Mouse (Mus musculus) kidney, embryonic 15.5 days (tissue): ENCODE data around the gene Nxnl1. TPM values are rescaled to one million over a fixed set of nuclear protein-coding genes. Genes with fewer than 3 reads are reported as not detected.

ENCODE experiments used
- ATAC-seq: fragments of 200-750 bp; cut with Nextera tagmentation; replicated peaks from 2 replicates; pipeline ENCODE4 v1.8.0; 2017; ENCODE audit warnings: moderate TSS enrichment; ENCODE audit not compliant: low FRiP score
- H3K27ac ChIP-seq: fragments of 300-500 bp; sonication (generic); 2 replicates; pipeline ENCODE4 v1.5.1; 2015; ENCODE audit warnings: mild to moderate bottlenecking, inconsistent platforms
- H3K27me3 ChIP-seq: fragments of 300-500 bp; sonication (generic); 2 replicates; pipeline ENCODE4 v1.6.1; 2015; ENCODE audit warnings: inconsistent platforms
- H3K36me3 ChIP-seq: fragments of 300-500 bp; sonication (generic); 2 replicates; pipeline ENCODE4 v1.6.1; 2015; ENCODE audit warnings: inconsistent platforms
- H3K4me1 ChIP-seq: fragments of 300-500 bp; sonication (generic); 2 replicates; pipeline ENCODE4 v1.6.1; 2015; ENCODE audit warnings: inconsistent platforms
- H3K4me2 ChIP-seq: fragments of 300-500 bp; sonication (generic); 2 replicates; pipeline ENCODE4 v1.6.1; 2015; ENCODE audit warnings: moderate library complexity, mild to moderate bottlenecking, inconsistent platforms
- H3K4me3 ChIP-seq: fragments of 300-500 bp; sonication (generic); replicated peaks from 2 replicates; pipeline ENCODE4 v1.5.1; 2015; ENCODE audit warnings: mild to moderate bottlenecking, inconsistent platforms
- H3K9ac ChIP-seq: fragments of 300-500 bp; sonication (generic); 2 replicates; pipeline ENCODE4 v1.6.1; 2015; ENCODE audit warnings: mild to moderate bottlenecking, inconsistent platforms
- H3K9me3 ChIP-seq: fragments of 300-500 bp; sonication (generic); replicated peaks from 2 replicates; pipeline ENCODE4 v1.6.1; 2016; ENCODE audit warnings: inconsistent platforms
- WGBS: fragments of 180-500 bp; shearing (Covaris S2); methylation state at CpG from one replicate; pipeline ENCODE4 v1.1.7; 2015; ENCODE audit warnings: mixed read lengths; 5-methylcytosine and 5-hydroxymethylcytosine counted together
- polyA plus RNA-seq: library from polyadenylated mRNA; unstranded; fragments of >200 nt; fragmentation: Nextera tagmentation; extraction: Ambion mirVana; gene quantifications from 2 replicates; pipeline ENCODE4 v1.2.1, GENCODE M21; 2015

Gene Nxnl1
- polyA plus RNA-seq, 1 experiment from 2014 or later = 0.18 TPM

DNA sequence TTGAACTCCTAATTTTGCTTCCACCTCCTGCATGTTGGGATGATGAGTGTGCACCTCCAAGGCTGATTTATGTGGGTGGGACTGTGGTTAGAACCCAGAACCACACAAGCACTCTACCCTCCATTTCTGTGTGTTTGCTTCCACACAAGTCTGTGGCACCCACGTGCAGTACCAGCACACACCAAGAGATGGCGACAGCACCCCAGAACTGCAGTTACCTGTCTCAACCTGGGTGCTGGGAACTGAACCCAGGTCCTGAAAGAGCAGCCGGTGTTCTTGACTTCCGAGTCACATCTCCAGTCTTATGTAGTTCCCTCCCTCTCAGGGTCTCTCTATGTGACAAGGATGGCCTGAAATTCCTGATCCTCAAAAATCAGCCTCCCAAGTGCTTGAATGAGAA, 2.4 kb downstream of the Nxnl1 start:
- Histone ChIP-seq H3K27me3 (peaks cover 42% of the 10 kb centered on the region), H3K36me3 (no peaks in the 10 kb centered on the region)
- ATAC-seq = no peak

DNA sequence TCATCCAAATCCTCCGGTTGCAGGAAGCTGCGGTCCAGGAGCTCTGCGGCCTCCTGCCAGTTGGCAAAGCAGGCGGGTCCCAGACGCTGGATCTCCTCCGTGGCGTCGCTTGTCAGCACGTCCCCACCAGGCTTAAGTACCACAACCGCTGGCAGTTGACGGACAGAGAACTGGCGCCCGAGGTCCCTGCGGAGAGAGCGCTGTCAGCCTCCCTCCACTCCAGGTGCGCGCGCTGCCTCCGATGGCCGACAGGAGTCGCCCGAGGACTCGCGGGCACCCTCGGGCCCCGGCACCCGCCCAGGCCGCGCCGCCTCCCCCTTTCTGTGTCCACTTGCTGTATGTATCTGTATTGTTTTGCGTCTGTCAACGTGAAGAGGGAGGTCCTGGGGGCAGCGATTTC, 3.6 kb downstream of the Nxnl1 start:
- H3K4me2 ChIP-seq = peak overlapping the region; percentile 52
- peak overlapping the region; percentile 18 for H3K4me3 ChIP-seq
- WGBS = 1% methylated on average over 33 of the region's 33 CpGs
- peaks cover 54% of the 10 kb centered on the region for H3K27me3 ChIP-seq
- ATAC-seq = 0 out of 2 replicates have a peak, but pooled peaks have one; percentile 23
- H3K9me3 ChIP-seq = peaks cover 5% of the 10 kb centered on the region
- H3K9ac ChIP-seq = no peak overlapping the region
- peaks cover 27% of the 10 kb centered on the region for H3K4me1 ChIP-seq
- H3K27ac ChIP-seq = no peak overlapping the region
- H3K36me3 ChIP-seq = no peaks in the 10 kb centered on the region

More for the DNA sequence above, 2.4 kb downstream of the Nxnl1 start:
- Histone ChIP-seq H3K9me3 (peaks cover 5% of the 10 kb centered on the region), H3K4me3 (no peak overlapping the region), H3K4me1 (peaks cover 29% of the 10 kb centered on the region), H3K27ac (no peak overlapping the region), H3K4me2 (no peak overlapping the region), H3K9ac (no peak overlapping the region)
- 91% methylated on average over 4 of the region's 4 CpGs for WGBS

DNA sequence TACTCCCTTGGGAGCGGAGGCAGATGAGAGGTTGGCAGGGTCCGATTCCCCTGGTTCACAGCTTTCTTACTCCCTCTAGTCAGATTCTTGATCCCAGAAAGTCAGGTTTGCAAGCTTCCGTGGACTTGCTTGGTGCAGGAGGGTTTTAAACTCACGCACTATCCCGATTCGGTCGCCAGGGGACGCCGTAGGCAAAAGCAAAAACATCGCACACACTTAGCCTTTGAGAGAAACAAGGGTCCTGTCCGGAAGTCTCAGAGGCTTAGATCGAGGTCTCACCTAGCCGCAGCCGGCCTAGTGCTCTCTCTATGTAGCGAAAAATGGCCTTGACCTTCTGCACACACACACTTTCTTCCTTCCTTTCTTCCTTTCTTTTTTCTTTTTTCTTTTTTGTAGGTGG, 5.0 kb downstream of the Nxnl1 start:
- no peak overlapping the region for H3K27ac ChIP-seq
- peaks cover 67% of the 10 kb centered on the region for H3K27me3 ChIP-seq
- H3K4me2 ChIP-seq = no peak overlapping the region
- H3K4me1 ChIP-seq = peaks cover 25% of the 10 kb centered on the region
- no peak overlapping the region for H3K9ac ChIP-seq
- ATAC-seq = no peak
- WGBS = 3% methylated on average over 15 of the region's 15 CpGs
- no peaks in the 10 kb centered on the region for H3K36me3 ChIP-seq
- no peak overlapping the region for H3K4me3 ChIP-seq
- H3K9me3 ChIP-seq = peaks cover 5% of the 10 kb centered on the region

DNA sequence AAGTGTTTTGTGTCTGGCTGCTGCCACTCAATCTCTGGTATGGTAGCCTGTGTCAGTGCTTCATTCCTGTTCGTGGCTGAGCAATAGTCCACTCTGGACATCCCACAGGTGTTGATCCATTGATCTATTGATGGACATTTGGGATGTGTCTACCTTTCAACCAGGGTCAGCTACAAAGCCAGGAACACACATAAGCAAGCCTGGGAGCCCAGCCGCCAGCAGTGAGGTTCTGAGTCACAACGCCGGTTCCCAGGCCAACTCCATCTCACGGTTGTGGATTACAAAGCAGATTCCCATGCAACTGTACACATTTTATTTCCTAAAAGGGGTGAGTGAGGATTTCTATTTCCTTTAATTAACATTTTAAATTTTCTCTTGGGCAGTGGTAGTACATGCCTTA, 5.6 kb downstream of the Nxnl1 start:
- peaks cover 25% of the 10 kb centered on the region for H3K4me1 ChIP-seq
- ATAC-seq = no peak
- no peak overlapping the region for H3K9ac ChIP-seq
- no peak overlapping the region for H3K27ac ChIP-seq
- 84% methylated on average over 5 of the region's 5 CpGs for WGBS
- peaks cover 71% of the 10 kb centered on the region for H3K27me3 ChIP-seq
- H3K36me3 ChIP-seq = no peaks in the 10 kb centered on the region
- H3K4me3 ChIP-seq = no peak overlapping the region
- no peak overlapping the region for H3K4me2 ChIP-seq
- H3K9me3 ChIP-seq = peaks cover 5% of the 10 kb centered on the region

DNA sequence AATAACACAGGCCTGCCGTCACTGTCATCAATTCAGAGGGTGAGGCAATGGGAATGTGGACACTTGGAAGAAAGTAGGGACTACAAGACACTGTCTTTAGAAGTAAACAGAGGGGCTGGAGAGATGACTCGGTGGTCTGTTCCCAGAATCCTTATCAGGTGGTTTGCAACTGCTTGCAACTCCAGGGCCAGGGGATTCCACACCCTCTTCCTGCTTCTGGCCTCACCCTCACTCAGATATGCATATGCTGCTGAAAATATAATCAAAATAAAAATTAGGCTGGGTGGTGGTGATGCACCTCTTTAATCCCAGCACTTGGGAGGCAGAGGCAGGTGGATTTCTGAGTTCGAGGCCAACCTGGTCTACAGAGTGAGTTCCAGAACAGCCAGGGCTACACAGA, 6.3 kb downstream of the Nxnl1 start:
- Histone ChIP-seq H3K4me2 (no peak overlapping the region), H3K36me3 (no peaks in the 10 kb centered on the region), H3K27ac (no peak overlapping the region), H3K9me3 (peaks cover 5% of the 10 kb centered on the region), H3K4me1 (peaks cover 25% of the 10 kb centered on the region), H3K9ac (no peak overlapping the region), H3K27me3 (peaks cover 71% of the 10 kb centered on the region), H3K4me3 (no peak overlapping the region)
- WGBS = 73% methylated on average over 3 of the region's 3 CpGs
- no peak for ATAC-seq

DNA sequence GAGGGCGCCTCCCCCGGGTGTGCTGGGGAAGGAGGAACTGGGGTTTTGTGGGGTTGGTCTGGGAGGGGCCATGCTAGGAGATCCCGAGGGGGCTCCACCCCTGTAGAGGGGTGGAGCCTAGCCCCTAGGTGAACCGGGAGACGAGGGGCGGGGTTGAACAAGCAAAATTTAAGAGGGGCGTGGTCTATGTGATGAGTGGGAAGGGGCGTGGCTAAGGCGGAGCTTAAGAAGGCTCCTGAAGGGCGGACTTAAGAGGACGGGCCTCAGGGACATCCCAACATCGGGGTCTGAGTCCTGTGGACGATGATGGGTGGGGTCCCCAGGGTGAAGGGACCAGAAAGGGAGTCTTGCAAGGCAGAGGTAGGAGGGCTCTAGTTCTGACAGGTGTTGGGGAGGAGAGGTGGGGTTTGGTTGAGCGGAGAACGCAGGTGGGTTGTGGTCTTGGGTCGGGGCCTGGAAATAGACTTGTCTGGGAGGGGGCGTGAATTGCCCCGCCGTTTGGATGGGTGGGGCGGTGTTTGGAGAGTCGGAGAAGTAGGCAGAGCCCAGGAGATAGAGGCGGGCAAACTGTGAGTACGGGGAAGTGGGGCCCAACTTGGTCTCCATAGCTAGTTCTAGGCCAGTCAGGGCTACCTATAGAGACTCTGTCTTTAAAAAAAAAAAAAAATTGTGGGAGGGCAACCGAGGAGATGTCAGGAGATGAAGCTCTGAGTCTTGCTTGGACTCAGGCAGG, 7.3 kb downstream of the Nxnl1 start:
- no peak overlapping the region for H3K27ac ChIP-seq
- peaks cover 32% of the 10 kb centered on the region for H3K4me1 ChIP-seq
- peak overlapping the region; percentile 50 for H3K9ac ChIP-seq
- peaks cover 71% of the 10 kb centered on the region for H3K27me3 ChIP-seq
- peak overlapping the region; percentile 88 for H3K4me2 ChIP-seq
- peak; percentile 77 for ATAC-seq
- peaks cover 1% of the 10 kb centered on the region; the same call in 1 of the 2 replicates for H3K9me3 ChIP-seq
- no peaks in the 10 kb centered on the region for H3K36me3 ChIP-seq
- peak overlapping the region; percentile 54 for H3K4me3 ChIP-seq
- WGBS = 1% methylated on average over 24 of the region's 24 CpGs

DNA sequence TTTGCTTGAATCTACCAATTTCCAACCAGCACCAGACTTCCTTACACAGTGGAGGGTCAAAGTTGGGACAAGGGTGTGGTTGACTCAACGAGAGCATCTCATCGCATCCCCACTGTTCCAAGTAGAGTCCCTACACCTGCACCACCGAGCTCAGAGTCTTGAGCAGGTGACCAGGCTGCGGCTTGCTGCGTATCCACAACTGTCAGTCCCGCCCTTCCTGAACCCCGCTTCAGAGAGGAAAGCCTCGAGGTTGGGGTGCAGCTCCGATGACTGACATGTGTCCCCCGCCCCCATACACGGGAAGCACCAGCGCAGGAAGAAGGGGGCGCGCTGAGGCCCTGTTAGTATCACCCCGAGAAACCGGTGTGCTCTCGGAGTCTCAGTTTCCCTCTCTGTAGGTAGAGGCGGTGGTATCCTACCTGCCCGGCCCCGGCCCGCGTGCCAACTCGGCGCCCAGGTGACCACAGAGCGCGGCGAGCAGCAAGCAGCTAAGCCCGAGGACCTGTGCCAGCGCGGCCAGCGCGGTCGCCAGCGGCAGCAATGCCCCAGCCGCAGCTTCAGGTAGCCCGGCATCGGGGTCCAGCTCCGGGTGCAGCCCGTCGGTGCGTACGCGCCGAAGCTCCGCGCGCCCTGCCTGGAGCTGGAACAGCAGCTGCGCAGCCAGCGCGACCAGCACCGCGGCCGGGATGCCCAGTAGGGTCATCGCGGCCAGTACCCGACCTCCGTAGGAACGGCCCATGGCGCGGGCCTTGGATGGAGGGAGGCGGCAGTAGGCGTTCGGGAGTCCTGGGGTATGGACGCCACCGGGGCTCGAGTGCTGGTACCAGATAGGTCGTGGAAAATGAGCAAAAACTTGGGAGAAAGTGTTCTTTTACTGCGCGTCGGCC, 8.1 kb downstream of the Nxnl1 start, which contains the start of gene Tmem221:
TSS of gene Tmem221 (minus strand) at position 801 of the 887 bp plus-strand sequence.
- WGBS = 3% methylated on average over 70 of the region's 70 CpGs
- peaks cover 37% of the 10 kb centered on the region for H3K4me1 ChIP-seq
- H3K27ac ChIP-seq = no peak within 1 kb of the TSS
- peak within 1 kb of the TSS; percentile 54 for H3K4me3 ChIP-seq
- H3K27me3 ChIP-seq = peaks cover 70% of the 10 kb centered on the region
- H3K36me3 ChIP-seq = no peaks in the 10 kb centered on the region
- H3K4me2 ChIP-seq = peak within 1 kb of the TSS; percentile 88
- peak within 1 kb of the TSS; percentile 50 for H3K9ac ChIP-seq
- no peaks in the 10 kb centered on the region for H3K9me3 ChIP-seq
- ATAC-seq = peak; percentile 27

DNA sequence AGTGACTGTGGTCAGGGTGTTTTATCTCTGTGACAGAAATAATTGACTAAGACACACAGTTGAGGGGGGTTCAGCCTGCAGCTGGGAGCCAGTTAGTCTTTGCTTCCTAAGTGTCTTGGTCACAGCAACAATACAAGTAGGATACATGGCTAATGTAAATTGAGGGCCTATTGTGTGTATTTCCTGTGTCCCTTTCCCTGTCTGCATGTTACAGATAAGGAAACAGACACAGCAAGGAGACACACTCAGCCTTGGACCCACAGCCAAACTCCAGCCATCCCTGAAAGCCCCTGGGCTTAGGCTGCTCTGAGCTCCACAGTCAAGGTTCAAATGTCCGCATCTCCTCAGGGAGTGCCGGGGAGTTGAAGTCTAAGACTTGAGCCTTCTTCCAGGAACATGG, 11.8 kb downstream of the Nxnl1 start:
- no peak overlapping the region; the same call in 1 of the 2 replicates for H3K27ac ChIP-seq
- no peak overlapping the region for H3K4me3 ChIP-seq
- no peak overlapping the region for H3K9ac ChIP-seq
- 85% methylated on average over 2 of the region's 2 CpGs for WGBS
- no peaks in the 10 kb centered on the region for H3K9me3 ChIP-seq
- ATAC-seq = no peak
- H3K4me2 ChIP-seq = no peak overlapping the region
- peaks cover 43% of the 10 kb centered on the region for H3K4me1 ChIP-seq
- peaks cover 36% of the 10 kb centered on the region for H3K27me3 ChIP-seq
- H3K36me3 ChIP-seq = no peaks in the 10 kb centered on the region

DNA sequence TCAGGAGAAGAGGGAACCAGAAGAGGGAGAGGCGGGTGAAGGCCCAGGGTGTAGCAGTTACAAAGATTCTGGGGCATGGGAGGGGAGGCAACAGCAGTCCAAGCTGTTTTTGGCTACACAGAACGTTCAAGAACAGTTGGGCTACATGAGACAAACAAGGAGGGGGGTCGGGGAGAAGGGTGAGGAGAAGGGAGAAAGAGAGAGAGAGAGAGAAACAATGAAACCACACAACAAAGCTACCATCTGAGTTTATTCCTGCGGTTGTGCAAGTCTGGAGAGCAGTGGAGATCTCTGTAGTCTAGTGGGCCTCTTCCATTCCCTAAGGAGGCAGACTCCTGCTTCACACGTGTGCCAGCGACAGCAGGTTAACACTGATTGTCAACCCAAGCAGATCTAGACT, 12.4 kb downstream of the Nxnl1 start:
- Histone ChIP-seq H3K4me1 (peaks cover 39% of the 10 kb centered on the region), H3K27me3 (peaks cover 29% of the 10 kb centered on the region), H3K27ac (peak overlapping the region; percentile 87; the same call in 1 of the 2 replicates), H3K36me3 (no peaks in the 10 kb centered on the region), H3K4me2 (no peak overlapping the region), H3K9me3 (no peaks in the 10 kb centered on the region), H3K9ac (no peak overlapping the region), H3K4me3 (no peak overlapping the region)
- no peak for ATAC-seq
- 71% methylated on average over 6 of the region's 6 CpGs for WGBS

DNA sequence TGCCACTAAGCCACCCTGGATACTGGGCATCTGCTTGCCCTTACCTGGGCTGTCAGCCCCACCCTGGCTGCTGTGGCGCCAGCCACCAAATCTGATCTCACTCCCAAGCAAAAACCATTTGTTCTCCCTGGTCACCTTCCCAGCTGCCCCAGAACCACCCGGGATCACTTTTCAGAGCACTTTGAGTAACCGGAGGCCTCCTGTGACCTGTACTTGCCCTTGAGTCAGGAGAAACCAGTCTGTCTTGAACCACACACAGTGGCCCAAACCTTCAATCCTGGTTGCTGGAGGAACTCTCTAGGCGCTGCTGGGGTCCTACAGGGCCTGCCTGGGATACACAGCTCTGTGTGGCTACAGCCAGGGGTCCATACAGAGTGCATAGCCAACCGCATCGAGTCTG, 13.6 kb downstream of the Nxnl1 start:
- 29% methylated on average over 6 of the region's 6 CpGs for WGBS
- Histone ChIP-seq H3K4me2 (no peak overlapping the region), H3K9me3 (no peaks in the 10 kb centered on the region), H3K4me1 (peaks cover 29% of the 10 kb centered on the region), H3K27ac (peak overlapping the region; percentile 87), H3K36me3 (peaks cover 12% of the 10 kb centered on the region), H3K27me3 (peaks cover 17% of the 10 kb centered on the region), H3K9ac (no peak overlapping the region), H3K4me3 (no peak overlapping the region)
- ATAC-seq = peak; percentile 57

DNA sequence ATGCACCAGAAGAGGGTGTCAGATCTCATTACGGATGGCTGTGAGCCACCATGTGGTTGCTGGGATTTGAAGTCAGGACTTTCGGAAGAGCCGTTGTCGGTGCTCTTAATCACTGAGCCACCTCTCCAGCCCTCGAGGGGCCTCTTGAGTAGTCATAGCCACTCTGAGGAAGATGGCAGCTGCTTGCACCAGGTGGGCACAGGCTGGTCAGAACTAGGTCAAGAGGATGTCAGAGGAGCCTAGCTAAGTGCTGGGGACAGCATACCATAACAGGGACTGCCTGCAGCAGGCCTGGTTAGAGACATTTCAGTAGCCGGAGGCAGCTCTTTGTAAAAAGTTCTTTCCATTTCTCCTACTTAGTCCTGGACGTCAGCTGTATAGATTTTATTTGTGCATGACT, 15.6 kb downstream of the Nxnl1 start:
- Histone ChIP-seq H3K4me1 (peaks cover 29% of the 10 kb centered on the region), H3K9ac (no peak overlapping the region), H3K36me3 (peaks cover 31% of the 10 kb centered on the region), H3K27ac (peak overlapping the region; percentile 62), H3K4me3 (no peak overlapping the region), H3K9me3 (no peaks in the 10 kb centered on the region), H3K4me2 (no peak overlapping the region), H3K27me3 (no peaks in the 10 kb centered on the region)
- WGBS = 65% methylated on average over 7 of the region's 7 CpGs
- no peak for ATAC-seq

DNA sequence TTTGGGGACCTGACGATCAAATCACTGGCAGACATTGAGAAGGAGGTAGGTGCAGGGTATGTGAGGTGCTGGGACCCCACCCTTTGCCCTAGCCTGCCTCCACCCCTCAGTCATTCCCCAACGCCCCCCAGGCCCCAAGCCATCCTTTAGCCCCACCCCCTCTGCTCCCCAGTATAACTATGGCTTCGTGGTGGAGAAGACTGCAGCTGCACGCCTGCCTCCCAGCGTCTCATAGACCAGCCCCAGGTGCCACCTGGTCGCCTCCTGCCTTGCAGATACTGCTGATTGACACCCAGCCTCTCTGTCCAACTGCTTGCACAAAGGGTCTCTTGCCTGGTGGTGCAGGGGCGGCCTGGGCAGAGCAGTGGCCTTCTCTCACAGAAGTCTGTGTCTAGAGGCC, 18.8 kb downstream of the Nxnl1 start:
- Histone ChIP-seq H3K9ac (no peak overlapping the region), H3K27ac (no peak overlapping the region), H3K9me3 (no peaks in the 10 kb centered on the region), H3K4me1 (peaks cover 24% of the 10 kb centered on the region), H3K27me3 (no peaks in the 10 kb centered on the region), H3K36me3 (peaks cover 40% of the 10 kb centered on the region), H3K4me3 (no peak overlapping the region), H3K4me2 (no peak overlapping the region)
- ATAC-seq = no peak
- WGBS = 86% methylated on average over 7 of the region's 7 CpGs
